ENCODE assay signal across 8 mouse cellular contexts in the genomic region with DNA sequence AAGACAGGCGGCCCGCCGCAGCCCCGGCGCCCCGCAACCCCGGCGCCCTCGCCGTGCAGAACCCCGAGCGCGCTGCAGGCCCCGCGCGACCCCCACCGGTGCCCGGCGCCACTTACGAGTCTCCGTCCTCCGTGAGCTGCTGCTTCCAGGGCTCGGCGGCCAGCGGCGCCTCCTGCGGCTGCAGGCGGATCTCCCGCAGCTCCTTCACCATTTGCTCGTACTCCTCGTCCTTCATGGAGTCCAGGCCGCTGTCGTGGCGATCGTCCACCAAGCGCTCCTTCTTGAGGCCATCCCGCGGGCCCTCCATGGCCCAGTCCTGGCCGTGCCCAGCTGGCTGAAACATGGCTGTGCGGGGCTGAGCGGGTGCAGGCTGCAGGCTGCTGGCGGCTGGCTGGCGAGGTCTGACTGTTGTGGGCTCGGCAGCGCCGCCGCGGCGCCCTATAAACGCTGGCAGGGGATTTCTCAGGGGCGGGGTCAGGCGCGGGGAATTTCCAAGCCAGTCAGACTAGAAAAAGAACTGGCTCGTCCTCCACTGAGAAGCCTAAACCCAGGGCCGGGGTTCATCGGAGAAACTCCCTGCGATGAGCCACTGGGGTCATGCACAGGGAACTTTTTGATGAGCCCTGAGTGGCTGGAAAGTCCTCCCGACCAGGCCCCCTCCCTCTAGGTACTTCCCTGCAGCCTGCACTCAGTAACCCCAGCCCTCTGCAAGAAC. TPM values are rescaled to one million over a fixed set of nuclear protein-coding genes. Genes with fewer than 3 reads are reported as not detected.
DNase-seq lines count a peak whose midpoint lies in the region; ATAC-seq and TF ChIP-seq lines count a peak whose summit lies in the region.

A gene (minus strand): TSS at position 464 of the 715 bp plus-strand sequence.

- peak; percentile 94 for ATAC-seq in forebrain, embryonic 14.5 days
- peak; percentile 71 for ATAC-seq in liver, embryonic 16.5 days (ENCODE audit: low read depth)
- ATAC-seq in neural tube, embryonic 12.5 days (ENCODE audit: low FRiP score, low read depth): peak; percentile 93
- ATAC-seq in stomach, postnatal 0 days (ENCODE audit: low FRiP score, low TSS enrichment): peak; percentile 83

- peak; percentile 93 for TF ChIP-seq EP300 in stomach, postnatal 0 days (optimal IDR thresholded peaks at IDR 0.05)

- peak within 1 kb of the TSS; percentile 90 for H3K4me3 ChIP-seq in forebrain, embryonic 14.5 days (ENCODE audit: low read depth, low read length)
- H3K4me3 ChIP-seq in liver, embryonic 16.5 days (ENCODE audit: low read depth, low read length): peak within 1 kb of the TSS; percentile 90
- peak within 1 kb of the TSS; percentile 80 for H3K4me3 ChIP-seq in neural tube, embryonic 12.5 days
- peak within 1 kb of the TSS; percentile 97 for H3K4me3 ChIP-seq in stomach, postnatal 0 days (ENCODE audit: low read depth, low read length)

- intact Hi-C loops in heart, postnatal 10 days (cut with DNase I): loop anchor here (1.0 kb wide), 2 partner anchors 46 to 94 kb away; no protein-coding TSS in a partner anchor

- peak within 1 kb of the TSS; percentile 82 for H3K4me2 ChIP-seq in forebrain, embryonic 14.5 days (ENCODE audit: low read length)
- H3K4me2 ChIP-seq in liver, embryonic 16.5 days (ENCODE audit: low read depth, low read length): peak within 1 kb of the TSS; percentile 95
- peak within 1 kb of the TSS; percentile 76 for H3K4me2 ChIP-seq in neural tube, embryonic 12.5 days (replicated peaks)
- peak within 1 kb of the TSS; percentile 93 for H3K4me2 ChIP-seq in stomach, postnatal 0 days (replicated peaks; ENCODE audit: low read depth)

- peaks cover 6% of the 10 kb centered on the region; the same call in 1 of the 2 replicates for H3K4me1 ChIP-seq in forebrain, embryonic 14.5 days (ENCODE audit: control insufficient read depth, insufficient read depth, low read length)
- peaks cover 27% of the 10 kb centered on the region for H3K4me1 ChIP-seq in liver, embryonic 16.5 days (ENCODE audit: control insufficient read depth, low read depth, low read length)
- peaks cover 17% of the 10 kb centered on the region for H3K4me1 ChIP-seq in neural tube, embryonic 12.5 days
- peaks cover 6% of the 10 kb centered on the region; the same call in 1 of the 2 replicates for H3K4me1 ChIP-seq in stomach, postnatal 0 days (replicated peaks; ENCODE audit: control insufficient read depth, insufficient read depth)

- 0% methylated on average over 39 of the region's 58 CpGs for WGBS in forebrain, embryonic 14.5 days
- under 1% methylated on average over 58 of the region's 58 CpGs for WGBS in large intestine, adult 2 months
- WGBS in liver, embryonic 16.5 days (ENCODE audit: insufficient replicate concordance): under 1% methylated on average over 55 of the region's 58 CpGs
- under 1% methylated on average over 57 of the region's 58 CpGs for WGBS in neural tube, embryonic 12.5 days
- WGBS in stomach, postnatal 0 days: 0% methylated on average over 45 of the region's 58 CpGs

- peak; percentile 52 for TF ChIP-seq CTCF in stomach, postnatal 0 days (IDR thresholded peaks at IDR 0.05; ENCODE audit: low read depth)

- H3K36me3 ChIP-seq in forebrain, embryonic 14.5 days (ENCODE audit: control insufficient read depth, insufficient read depth, low read length): peaks cover 32% of the 10 kb centered on the region
- peaks cover 11% of the 10 kb centered on the region for H3K36me3 ChIP-seq in liver, embryonic 16.5 days (ENCODE audit: control insufficient read depth, insufficient read depth)
- peaks cover 23% of the 10 kb centered on the region for H3K36me3 ChIP-seq in neural tube, embryonic 12.5 days
- peaks cover 20% of the 10 kb centered on the region for H3K36me3 ChIP-seq in stomach, postnatal 0 days (ENCODE audit: control insufficient read depth, insufficient read depth, low read length)

- no peaks in the 10 kb centered on the region for H3K9me3 ChIP-seq in forebrain, embryonic 14.5 days (replicated peaks; ENCODE audit: control insufficient read depth, low read length)
- no peaks in the 10 kb centered on the region for H3K9me3 ChIP-seq in liver, embryonic 16.5 days (replicated peaks; ENCODE audit: control insufficient read depth, low read length)
- H3K9me3 ChIP-seq in neural tube, embryonic 12.5 days: no peaks in the 10 kb centered on the region
- no peaks in the 10 kb centered on the region for H3K9me3 ChIP-seq in stomach, postnatal 0 days (ENCODE audit: control insufficient read depth, low read length)

- no peaks in the 10 kb centered on the region for H3K27me3 ChIP-seq in forebrain, embryonic 14.5 days (replicated peaks; ENCODE audit: control insufficient read depth, insufficient read depth, low read length)
- H3K27me3 ChIP-seq in liver, embryonic 16.5 days (ENCODE audit: control insufficient read depth, insufficient read depth, low read depth, low read length): peaks cover 17% of the 10 kb centered on the region
- H3K27me3 ChIP-seq in neural tube, embryonic 12.5 days (replicated peaks): no peaks in the 10 kb centered on the region
- no peaks in the 10 kb centered on the region for H3K27me3 ChIP-seq in stomach, postnatal 0 days (ENCODE audit: control insufficient read depth, insufficient read depth, low read length)

- peak within 1 kb of the TSS; percentile 98 for H3K27ac ChIP-seq in forebrain, embryonic 14.5 days (ENCODE audit: low read depth, low read length)
- H3K27ac ChIP-seq in liver, embryonic 16.5 days (ENCODE audit: low read length): peak within 1 kb of the TSS; percentile 95
- H3K27ac ChIP-seq in neural tube, embryonic 12.5 days: peak within 1 kb of the TSS; percentile 97
- H3K27ac ChIP-seq in stomach, postnatal 0 days (replicated peaks): peak within 1 kb of the TSS; percentile 100

- peak; percentile 87 for DNase-seq in ES-CJ7 (ENCODE audit: low read depth, low spot score)
- DNase-seq in cerebellum, adult 11 months: peak; percentile 80
- peak; percentile 90 for DNase-seq in forebrain, embryonic 14.5 days (ENCODE audit: low spot score)
- peak; percentile 97 for DNase-seq in heart, postnatal 10 days
- no peak for DNase-seq in large intestine, adult 2 months (ENCODE audit: low read depth, low spot score)
- peak; percentile 95 for DNase-seq in stomach, postnatal 0 days (ENCODE audit: low spot score)

- H3K9ac ChIP-seq in forebrain, embryonic 14.5 days (ENCODE audit: low read length): peak within 1 kb of the TSS; percentile 97
- peak within 1 kb of the TSS; percentile 88 for H3K9ac ChIP-seq in liver, embryonic 16.5 days (ENCODE audit: low read depth, low read length)
- H3K9ac ChIP-seq in neural tube, embryonic 12.5 days: peak within 1 kb of the TSS; percentile 92
- peak within 1 kb of the TSS; percentile 100 for H3K9ac ChIP-seq in stomach, postnatal 0 days (ENCODE audit: low read length)

RNA-seq across cellular contexts. Expression of the gene that starts here (rescaled TPM):
- 40.0 and 49.7 TPM in 2 replicates for polyA plus RNA-seq in forebrain, embryonic 14.5 days (2014; fragmentation: Nextera tagmentation; extraction: Ambion mirVana)
- total RNA-seq in heart, postnatal 10 days (2021): 10 to 100 TPM; 45.7 to 65.3 TPM
- 229 and 252 TPM in 2 replicates for polyA plus RNA-seq in large intestine, adult 2 months (2012; rRNA removed)
- 19.8 and 24.5 TPM in 2 replicates for polyA plus RNA-seq in liver, embryonic 16.5 days (2015; fragmentation: Nextera tagmentation; extraction: Ambion mirVana)
- 40.1 and 44.9 TPM in 2 replicates for polyA plus RNA-seq in neural tube, embryonic 12.5 days (2016; fragmentation: Nextera tagmentation; extraction: Ambion mirVana)
- 110 and 119 TPM in 2 replicates for polyA plus RNA-seq in stomach, postnatal 0 days (2015; fragmentation: Nextera tagmentation; extraction: Ambion mirVana)
